Mouse (Mus musculus) midbrain, embryonic 15.5 days (tissue): Measurements from ENCODE around the gene Wdr76. TPM values are rescaled to one million over a fixed set of nuclear protein-coding genes. Genes with fewer than 3 reads are reported as not detected.
"Not testable (repeated sequence)": the region's sequence is repeated elsewhere in the genome, so short reads cannot be mapped to it uniquely, and the experiment has no call there.

Experiments
- ATAC-seq: fragments of 200-750 bp; cut with Nextera tagmentation; replicated peaks from 2 replicates; pipeline ENCODE4 v1.8.0; 2017; ENCODE audit warnings: moderate TSS enrichment
- H3K27ac ChIP-seq: fragments of 300-500 bp; sonication (generic); 2 replicates; pipeline ENCODE4 v1.5.1; 2015; ENCODE audit warnings: mild to moderate bottlenecking, inconsistent platforms
- H3K27me3 ChIP-seq: fragments of 300-500 bp; sonication (generic); replicated peaks from 2 replicates; pipeline ENCODE4 v1.6.1; 2015; ENCODE audit warnings: inconsistent platforms
- H3K36me3 ChIP-seq: fragments of 300-500 bp; sonication (generic); replicated peaks from 2 replicates; pipeline ENCODE4 v1.6.1; 2015; ENCODE audit warnings: inconsistent platforms
- H3K4me1 ChIP-seq: fragments of 300-500 bp; sonication (generic); 2 replicates; pipeline ENCODE4 v1.6.1; 2015; ENCODE audit warnings: inconsistent platforms
- H3K4me2 ChIP-seq: fragments of 300-500 bp; sonication (generic); 2 replicates; pipeline ENCODE4 v1.6.1; 2015; ENCODE audit warnings: inconsistent platforms, mild to moderate bottlenecking, moderate library complexity
- H3K4me3 ChIP-seq: fragments of 300-500 bp; sonication (generic); 2 replicates; pipeline ENCODE4 v1.5.1; 2015; ENCODE audit warnings: mild to moderate bottlenecking, inconsistent platforms
- H3K9ac ChIP-seq: fragments of 300-500 bp; sonication (generic); 2 replicates; pipeline ENCODE4 v1.6.1; 2015; ENCODE audit warnings: mild to moderate bottlenecking, inconsistent platforms
- H3K9me3 ChIP-seq: fragments of 300-500 bp; sonication (generic); 2 replicates; pipeline ENCODE4 v1.6.1; 2016; ENCODE audit warnings: inconsistent platforms
- WGBS: fragments of 180-500 bp; shearing (Covaris S2); methylation state at CpG from one replicate; pipeline ENCODE4 v1.1.7; 2015; ENCODE audit warnings: mixed read lengths; 5-methylcytosine and 5-hydroxymethylcytosine counted together
- polyA plus RNA-seq: library from polyadenylated mRNA; unstranded; fragments of >200 nt; fragmentation: Nextera tagmentation; extraction: Ambion mirVana; gene quantifications from 2 replicates; pipeline ENCODE4 v1.2.1, GENCODE M21; 2015

Wdr76 gene
- polyA plus RNA-seq, 1 experiment from 2014 or later, result 4.8 TPM

DNA sequence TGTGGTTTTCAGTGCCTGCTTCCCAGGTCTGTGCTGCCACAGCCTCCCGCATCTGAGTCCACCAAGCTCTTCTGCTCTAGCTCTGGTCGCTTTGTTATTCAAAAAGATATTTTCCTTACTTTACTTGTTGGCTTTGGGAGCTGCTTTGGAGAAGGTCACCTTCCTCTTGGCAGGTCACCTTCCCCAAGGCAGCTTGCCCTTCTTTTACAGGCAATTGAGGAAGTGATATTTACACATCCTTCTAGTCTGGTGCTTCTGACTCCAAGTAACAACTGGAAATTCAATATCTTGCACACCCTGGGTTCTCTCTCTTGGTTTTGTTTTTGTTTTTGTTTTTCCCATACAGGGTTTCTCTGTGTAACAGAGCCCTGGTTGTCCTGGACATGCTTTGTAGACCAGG is 22.1 kb upstream of the Wdr76 start:
- not testable (repeated sequence) for ATAC-seq, H3K4me1 ChIP-seq, H3K9ac ChIP-seq, H3K4me3 ChIP-seq, H3K4me2 ChIP-seq, H3K36me3 ChIP-seq, H3K27ac ChIP-seq, H3K27me3 ChIP-seq, H3K9me3 ChIP-seq
- 78% methylated on average over 2 of the region's 2 CpGs for WGBS

DNA sequence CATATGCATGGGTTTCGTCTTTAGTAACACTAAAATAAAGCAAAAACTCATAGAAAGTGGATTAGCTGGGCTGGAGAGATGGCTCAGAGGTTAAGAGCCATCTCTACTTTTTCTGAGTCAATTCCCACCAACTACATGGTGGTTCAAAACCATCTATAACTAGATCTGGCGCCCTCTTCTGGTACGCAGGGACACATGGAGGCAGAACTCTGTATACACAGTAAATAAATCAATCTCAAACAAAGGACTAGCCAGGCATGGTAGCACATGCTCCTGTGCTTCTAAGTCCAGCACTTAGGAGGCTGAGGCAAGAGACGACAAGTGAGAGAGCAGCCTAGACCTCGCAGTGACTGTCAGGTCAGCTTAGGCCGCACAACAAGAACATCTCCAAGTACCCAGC is 5.0 kb upstream of the Wdr76 start:
- H3K4me2 ChIP-seq, H3K27me3 ChIP-seq, ATAC-seq, H3K27ac ChIP-seq, H3K4me3 ChIP-seq, H3K4me1 ChIP-seq, H3K9ac ChIP-seq, H3K36me3 ChIP-seq, H3K9me3 ChIP-seq: not testable (repeated sequence)
- 86% methylated on average over 2 of the region's 6 CpGs for WGBS

DNA sequence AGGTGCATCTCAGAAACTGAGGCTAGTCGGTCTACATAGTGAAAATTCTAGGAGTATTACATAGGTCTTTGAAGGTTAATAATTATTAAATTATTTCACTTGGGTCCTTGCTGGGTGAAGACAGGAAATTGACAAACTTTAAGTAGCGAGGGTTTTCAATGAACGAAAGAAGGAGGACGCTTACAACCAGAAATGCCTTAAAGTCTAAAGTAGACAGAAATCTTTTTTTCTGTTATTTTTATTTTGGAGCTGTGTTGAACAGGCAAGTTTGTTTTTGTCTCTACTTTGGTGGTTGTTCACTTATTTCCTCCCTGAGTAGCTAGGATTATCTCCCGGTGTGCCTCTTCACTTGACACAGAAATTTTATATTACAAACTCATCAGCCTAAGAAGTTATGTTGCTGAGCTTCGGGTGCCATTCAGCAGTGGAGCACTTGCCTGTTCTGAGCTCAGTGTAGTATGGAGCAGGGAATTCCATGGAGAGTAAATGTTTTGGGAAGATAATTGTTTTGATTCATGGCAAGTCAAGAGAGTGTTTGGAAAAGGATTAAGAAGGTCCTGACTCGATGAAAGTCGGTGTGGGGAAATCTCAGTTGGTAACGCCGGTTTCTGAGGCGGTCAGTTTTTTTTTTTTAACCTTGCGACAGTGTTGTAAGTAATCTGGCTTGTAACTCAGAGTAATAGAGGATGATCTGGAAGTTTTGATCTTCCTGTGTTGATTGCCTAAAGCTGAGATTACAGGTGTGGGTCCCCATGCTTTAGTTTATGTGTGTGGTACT is 839 bp downstream of the Wdr76 start:
- Histone ChIP-seq H3K27ac (no peak overlapping the region), H3K4me1 (peaks cover 21% of the 10 kb centered on the region), H3K36me3 (no peaks in the 10 kb centered on the region), H3K9me3 (no peaks in the 10 kb centered on the region), H3K4me2 (peak overlapping the region; percentile 73), H3K27me3 (no peaks in the 10 kb centered on the region), H3K4me3 (peak overlapping the region; percentile 69), H3K9ac (peak overlapping the region; percentile 63)
- no peak for ATAC-seq
- 12% methylated on average over 12 of the region's 12 CpGs for WGBS

DNA sequence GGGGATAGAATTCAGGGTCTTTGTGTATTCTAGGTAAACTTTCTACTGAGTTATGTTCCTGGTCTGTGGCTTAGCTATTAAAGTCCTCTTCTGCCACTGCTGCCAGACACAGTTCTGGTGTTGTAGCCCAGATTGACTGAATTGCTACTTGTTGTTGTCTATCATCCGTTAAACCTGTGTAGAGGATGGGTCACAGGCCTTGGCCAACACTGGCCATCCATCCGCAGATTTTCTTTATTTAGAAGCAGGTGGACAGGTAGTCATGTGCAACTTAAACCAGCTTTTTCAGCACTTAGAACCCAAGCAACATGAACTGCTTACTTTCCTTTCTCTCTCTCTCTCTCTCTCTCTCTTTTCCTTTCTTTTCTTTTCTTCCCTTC is 1.4 kb downstream of the Wdr76 start:
- Histone ChIP-seq H3K27ac (no peak overlapping the region), H3K9ac (no peak overlapping the region), H3K4me1 (peaks cover 21% of the 10 kb centered on the region), H3K4me3 (no peak overlapping the region), H3K27me3 (no peaks in the 10 kb centered on the region), H3K36me3 (no peaks in the 10 kb centered on the region), H3K9me3 (no peaks in the 10 kb centered on the region), H3K4me2 (peak overlapping the region; percentile 73; the same call in 1 of the 2 replicates)
- no peak for ATAC-seq
- 87% methylated on average over 2 of the region's 2 CpGs for WGBS

DNA sequence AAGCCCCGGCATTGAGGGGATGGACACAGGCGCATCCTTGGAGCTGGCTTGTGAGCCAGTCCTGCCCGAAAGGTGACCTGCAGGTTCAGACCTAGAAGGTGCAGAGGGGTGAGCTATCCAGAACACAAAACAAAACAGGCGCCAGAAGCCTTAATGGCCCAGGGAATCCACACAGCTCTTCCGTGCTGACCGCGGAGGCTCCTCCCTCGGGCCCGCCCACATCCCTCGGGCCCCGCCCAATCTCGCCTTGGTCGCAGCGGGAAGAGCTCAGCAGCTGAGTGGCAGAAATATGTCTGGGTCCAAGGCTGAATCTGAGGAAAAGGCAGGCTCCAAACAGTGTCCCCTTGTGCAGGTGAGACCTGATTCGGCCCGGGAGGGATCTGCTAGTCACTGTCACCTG is 3.1 kb downstream of the Wdr76 start:
- Histone ChIP-seq H3K27ac (no peak overlapping the region), H3K27me3 (no peaks in the 10 kb centered on the region), H3K4me1 (peaks cover 19% of the 10 kb centered on the region), H3K4me2 (peak overlapping the region; percentile 47), H3K4me3 (peak overlapping the region; percentile 35), H3K9me3 (no peaks in the 10 kb centered on the region), H3K9ac (peak overlapping the region; percentile 13; the same call in 1 of the 2 replicates), H3K36me3 (no peaks in the 10 kb centered on the region)
- ATAC-seq, result 0 out of 2 replicates have a peak, but pooled peaks have one; percentile 29
- WGBS, result 22% methylated on average over 16 of the region's 16 CpGs

DNA sequence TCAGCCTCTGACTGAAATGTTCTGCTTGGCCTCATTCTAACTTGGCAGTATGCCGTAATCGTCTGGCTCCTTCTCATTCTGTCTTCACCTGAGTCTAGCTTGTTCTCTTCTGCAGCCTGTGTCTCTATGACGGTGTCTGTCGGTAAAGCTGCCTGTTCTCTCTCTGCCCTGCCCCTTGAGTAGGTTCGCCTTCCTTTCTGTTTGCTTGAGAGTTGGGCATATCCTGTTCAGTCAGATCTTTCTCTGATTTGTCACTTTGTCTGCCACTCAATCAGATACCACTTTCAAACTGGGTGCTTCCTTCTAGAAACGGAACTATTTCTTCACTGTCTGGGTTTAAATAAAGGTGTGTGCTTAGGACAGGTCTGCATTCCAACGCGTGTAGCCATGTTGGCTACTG is 4.9 kb downstream of the Wdr76 start:
- WGBS, result 97% methylated on average over 8 of the region's 8 CpGs

DNA sequence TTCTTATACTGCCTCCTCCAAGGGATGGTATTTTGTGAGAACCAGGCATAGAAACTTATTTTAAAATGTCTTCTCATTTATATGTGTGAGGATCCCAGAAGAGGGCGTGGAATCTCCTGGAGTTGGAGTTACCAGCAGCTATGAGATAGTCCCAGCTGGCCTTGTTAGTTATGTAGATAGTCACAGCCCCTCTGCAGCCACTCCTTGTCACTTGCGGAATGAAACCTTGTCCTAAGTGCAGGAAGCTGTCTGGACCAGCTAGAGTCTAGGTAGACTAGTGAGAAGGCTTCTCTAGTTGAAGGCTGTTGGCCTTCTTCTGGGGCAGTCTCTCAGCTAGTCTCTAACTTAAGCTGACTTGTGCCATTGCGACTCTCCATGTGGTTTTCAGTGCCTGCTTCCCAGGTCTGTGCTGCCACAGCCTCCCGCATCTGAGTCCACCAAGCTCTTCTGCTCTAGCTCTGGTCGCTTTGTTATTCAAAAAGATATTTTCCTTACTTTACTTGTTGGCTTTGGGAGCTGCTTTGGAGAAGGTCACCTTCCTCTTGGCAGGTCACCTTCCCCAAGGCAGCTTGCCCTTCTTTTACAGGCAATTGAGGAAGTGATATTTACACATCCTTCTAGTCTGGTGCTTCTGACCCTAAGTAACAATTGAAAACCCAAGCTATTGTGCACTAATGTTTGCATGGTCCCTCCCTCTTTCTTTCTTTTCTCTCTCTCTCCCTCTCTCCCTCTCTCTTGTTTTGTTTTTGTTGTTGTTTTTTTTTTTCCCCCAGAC is 6.7 kb downstream of the Wdr76 start:
- H3K9ac ChIP-seq, ATAC-seq, H3K4me2 ChIP-seq, H3K4me3 ChIP-seq, H3K36me3 ChIP-seq, H3K27ac ChIP-seq, H3K9me3 ChIP-seq, H3K4me1 ChIP-seq, H3K27me3 ChIP-seq: not testable (repeated sequence)
- WGBS, result 94% methylated on average over 4 of the region's 5 CpGs

More for the DNA sequence above, 4.9 kb downstream of the Wdr76 start:
- H3K9ac ChIP-seq, result no peak overlapping the region
- H3K4me3 ChIP-seq, result no peak overlapping the region
- no peak overlapping the region for H3K4me2 ChIP-seq
- peaks cover 15% of the 10 kb centered on the region for H3K4me1 ChIP-seq
- ATAC-seq, result no peak
- no peaks in the 10 kb centered on the region for H3K9me3 ChIP-seq
- no peaks in the 10 kb centered on the region for H3K36me3 ChIP-seq
- no peaks in the 10 kb centered on the region for H3K27me3 ChIP-seq
- no peak overlapping the region for H3K27ac ChIP-seq

DNA sequence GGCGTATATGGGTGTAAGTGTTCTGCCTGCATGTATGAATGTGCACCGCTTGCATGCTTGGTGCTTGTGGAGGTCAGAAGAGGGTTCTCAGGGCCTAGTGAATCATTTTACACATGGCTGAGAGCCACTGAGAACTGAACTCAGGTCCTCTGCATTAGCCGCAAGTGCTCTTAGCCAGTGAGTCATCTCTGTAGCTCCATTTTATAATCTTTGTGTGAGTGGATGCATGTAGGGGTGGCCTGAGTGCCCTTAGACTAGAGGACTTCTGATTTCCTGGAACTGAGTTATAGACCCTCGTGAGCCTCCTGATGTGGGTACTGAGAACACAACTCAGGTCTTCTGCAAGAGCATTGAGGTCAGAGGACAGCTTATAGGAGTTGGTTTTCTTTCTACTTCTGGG is 7.7 kb downstream of the Wdr76 start:
- WGBS, result 94% methylated on average over 4 of the region's 4 CpGs
- no peak for ATAC-seq
- H3K9ac ChIP-seq, result no peak overlapping the region
- no peaks in the 10 kb centered on the region for H3K27me3 ChIP-seq
- H3K27ac ChIP-seq, result no peak overlapping the region
- H3K4me1 ChIP-seq, result 0 out of 2 replicates have a peak, but pooled peaks cover 4% of the 10 kb centered on the region
- no peak overlapping the region for H3K4me2 ChIP-seq
- H3K36me3 ChIP-seq, result no peaks in the 10 kb centered on the region
- H3K4me3 ChIP-seq, result no peak overlapping the region
- no peaks in the 10 kb centered on the region for H3K9me3 ChIP-seq

DNA sequence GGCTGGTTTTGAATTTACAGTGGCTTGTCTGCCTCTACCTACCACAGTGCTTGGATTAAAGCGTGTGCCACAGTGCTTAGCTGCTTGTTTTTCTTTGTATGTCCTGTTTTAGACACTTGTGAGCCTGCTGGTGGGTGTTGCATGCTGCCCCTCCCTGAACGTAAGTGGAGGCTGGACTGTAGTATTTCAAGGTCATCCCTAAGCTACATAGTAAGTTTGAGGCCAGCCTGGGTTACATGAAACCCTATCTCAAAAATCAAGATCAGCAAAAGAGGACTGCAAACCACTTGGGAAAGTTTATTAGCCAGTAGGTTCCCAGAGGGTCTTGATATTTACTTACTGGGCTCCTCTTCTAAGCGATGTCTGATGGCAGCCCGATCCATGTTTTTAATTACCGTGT is 11.6 kb downstream of the Wdr76 start:
- Histone ChIP-seq H3K4me2 (no peak overlapping the region), H3K27ac (no peak overlapping the region), H3K27me3 (no peaks in the 10 kb centered on the region), H3K9me3 (no peaks in the 10 kb centered on the region), H3K4me1 (no peaks in the 10 kb centered on the region), H3K9ac (no peak overlapping the region), H3K36me3 (no peaks in the 10 kb centered on the region), H3K4me3 (no peak overlapping the region)
- no peak for ATAC-seq
- 96% methylated on average over 5 of the region's 5 CpGs for WGBS

DNA sequence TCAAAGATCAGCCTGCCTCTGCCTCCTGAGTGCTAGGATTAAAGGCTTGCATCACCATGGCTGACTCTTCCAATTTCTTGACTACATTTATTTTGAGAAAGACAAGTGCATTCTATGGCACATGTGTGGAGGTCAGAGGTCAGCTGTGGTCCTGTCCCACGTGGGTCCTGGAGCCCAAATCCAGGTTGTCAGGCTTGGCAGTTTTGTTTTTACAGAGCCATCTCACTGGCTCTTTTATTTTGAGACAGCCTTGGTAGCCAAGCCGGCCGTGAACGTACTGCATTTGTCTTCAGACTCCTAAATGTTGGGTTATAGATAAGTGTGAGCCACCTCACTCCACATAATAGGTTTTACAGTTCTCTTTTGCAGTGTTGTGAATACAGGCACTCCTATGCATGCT is 12.2 kb downstream of the Wdr76 start:
- not testable (repeated sequence) for H3K4me3 ChIP-seq, H3K9ac ChIP-seq, H3K4me2 ChIP-seq, H3K36me3 ChIP-seq, H3K27ac ChIP-seq, H3K27me3 ChIP-seq, H3K4me1 ChIP-seq, H3K9me3 ChIP-seq, ATAC-seq
- WGBS, result 91% methylated on average over 4 of the region's 4 CpGs

DNA sequence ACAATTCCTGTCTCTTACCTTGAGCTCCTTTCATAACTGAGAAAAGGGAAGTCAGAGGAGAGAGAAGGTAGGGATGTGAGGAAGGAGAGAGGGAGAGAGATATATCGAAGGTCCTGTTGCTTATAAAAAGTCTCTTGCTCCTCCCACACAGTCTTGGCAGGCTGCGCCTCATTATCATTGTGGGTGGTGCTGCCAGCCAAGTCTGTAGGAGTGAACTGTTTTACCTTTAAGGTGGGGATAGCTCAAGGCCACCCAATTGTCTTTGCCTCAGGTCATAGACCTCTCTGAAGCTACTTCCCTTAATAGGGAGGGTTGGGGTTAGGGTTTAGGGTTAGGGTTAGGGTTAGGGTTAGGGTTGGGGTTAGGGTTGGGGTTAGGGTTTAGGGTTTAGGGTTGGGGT is 15.5 kb downstream of the Wdr76 start:
- H3K36me3 ChIP-seq, result no peaks in the 10 kb centered on the region
- no peak overlapping the region for H3K9ac ChIP-seq
- no peaks in the 10 kb centered on the region for H3K9me3 ChIP-seq
- no peak overlapping the region for H3K4me2 ChIP-seq
- no peak for ATAC-seq
- 97% methylated on average over 2 of the region's 2 CpGs for WGBS
- H3K4me1 ChIP-seq, result no peaks in the 10 kb centered on the region
- no peak overlapping the region for H3K4me3 ChIP-seq
- H3K27ac ChIP-seq, result no peak overlapping the region
- no peaks in the 10 kb centered on the region for H3K27me3 ChIP-seq

DNA sequence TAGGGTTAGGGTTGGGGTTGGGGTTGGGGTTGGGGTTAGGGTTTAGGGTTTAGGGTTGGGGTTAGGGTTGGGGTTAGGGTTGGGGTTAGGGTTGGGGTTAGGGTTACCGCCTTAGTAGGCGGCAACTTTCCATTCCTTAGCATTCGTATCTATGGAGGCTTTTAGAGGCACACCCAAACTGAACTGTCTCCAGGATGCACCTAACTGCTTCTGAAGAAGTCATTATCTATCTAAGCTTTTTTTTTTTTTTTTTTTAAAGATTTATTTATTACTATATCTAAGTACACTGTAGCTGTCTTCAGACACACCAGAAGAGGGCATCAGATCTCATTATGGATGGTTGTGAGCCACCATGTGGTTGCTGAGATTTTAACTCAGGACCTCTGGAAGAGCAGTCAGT is 16.3 kb downstream of the Wdr76 start:
- not testable (repeated sequence) for H3K36me3 ChIP-seq, H3K4me1 ChIP-seq, H3K4me3 ChIP-seq, ATAC-seq, H3K9ac ChIP-seq, H3K4me2 ChIP-seq, H3K27ac ChIP-seq, H3K27me3 ChIP-seq, H3K9me3 ChIP-seq
- WGBS, result 94% methylated on average over 3 of the region's 3 CpGs

DNA sequence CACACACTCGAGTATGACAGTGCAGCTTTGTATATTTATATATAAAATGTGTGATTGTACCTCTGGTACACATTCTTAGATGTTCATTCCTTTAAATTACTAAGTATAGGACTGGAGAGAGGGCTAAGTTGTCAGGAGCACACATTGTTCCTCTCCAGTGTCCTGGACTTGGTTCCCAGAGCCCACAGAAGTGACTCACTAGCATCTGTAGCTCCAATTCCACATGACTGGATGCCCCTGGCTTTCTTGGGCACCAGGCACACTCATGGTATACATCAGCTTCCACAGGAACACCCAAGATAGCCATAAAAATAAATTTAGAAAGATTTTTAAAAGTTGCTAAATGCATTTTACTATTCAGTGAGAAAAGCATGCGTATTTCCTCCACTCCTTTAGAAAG is 18.5 kb downstream of the Wdr76 start:
- WGBS, result 93% methylated on average over 2 of the region's 2 CpGs

More for the DNA sequence above, 18.5 kb downstream of the Wdr76 start:
- Histone ChIP-seq H3K9ac (no peak overlapping the region), H3K9me3 (no peaks in the 10 kb centered on the region), H3K4me2 (no peak overlapping the region), H3K4me3 (no peak overlapping the region), H3K27me3 (no peaks in the 10 kb centered on the region), H3K4me1 (no peaks in the 10 kb centered on the region), H3K27ac (no peak overlapping the region), H3K36me3 (no peaks in the 10 kb centered on the region)
- no peak for ATAC-seq
